Mouse (Mus musculus): ENCODE results near the gene Entpd4b.
"Not testable (repeated sequence)": the region's sequence is repeated elsewhere in the genome, so short reads cannot be mapped to it uniquely, and the experiment has no call there.

DNA sequence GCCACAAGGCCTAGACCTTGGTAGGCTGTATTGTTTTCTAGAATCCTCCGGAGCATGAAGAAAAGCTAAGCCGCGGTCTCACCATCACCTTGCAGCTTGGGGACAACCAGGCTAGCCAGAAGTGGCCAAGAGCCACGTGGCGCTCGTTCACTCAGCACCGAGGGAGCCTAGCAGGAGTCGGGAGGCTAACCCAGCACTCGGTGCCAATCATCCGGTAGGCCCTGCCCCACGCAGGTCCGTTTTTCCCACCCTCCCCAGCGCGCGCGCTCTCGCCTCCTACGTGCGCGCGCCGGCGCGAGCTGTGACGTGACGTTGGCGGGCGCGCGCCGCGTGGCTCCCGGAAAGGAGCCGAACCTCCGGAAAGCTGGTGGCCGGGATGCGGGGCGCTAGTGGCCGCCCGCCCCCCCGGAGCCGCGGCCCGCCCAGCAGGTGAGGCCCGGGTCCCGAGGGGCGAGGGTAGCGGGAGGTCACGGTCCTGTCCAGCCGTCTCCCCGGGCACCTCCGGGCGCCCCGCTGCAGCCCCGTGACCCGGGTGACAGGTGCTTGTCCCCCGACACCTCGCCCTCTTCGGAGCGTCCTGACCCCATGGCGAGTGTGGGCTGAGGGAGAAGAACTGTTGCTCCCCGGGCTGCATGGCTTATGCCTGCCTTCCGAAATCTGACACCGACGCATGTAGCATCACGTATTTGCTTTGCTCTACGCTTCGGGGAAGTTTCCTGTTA, at the start of gene Entpd4b:
- not testable (repeated sequence) for TF ChIP-seq POLR2A (IDR thresholded peaks at IDR 0.05; ENCODE audit: control insufficient read depth, low read depth, low read length); CTCF (IDR thresholded peaks at IDR 0.05; ENCODE audit: control insufficient read depth, insufficient read depth, insufficient replicate concordance, low read depth, low read length)

All from testis, adult 2 months (tissue).